Mouse (Mus musculus) B cell, adult 67 days (primary cell): ENCODE data around the gene Hsd11b1. TPM values are rescaled to one million over a fixed set of nuclear protein-coding genes. Genes with fewer than 3 reads are reported as not detected.

Experiments used
- total RNA-seq, 2 experiments: library from RNA; stranded (reverse); gene quantifications; 4 replicates each; pipeline ENCODE4 v1.2.4; 2023

Hsd11b1 gene
- 10 to 100 TPM; 10.4 to 11.3 TPM for total RNA-seq

GRCm38 (mm10) chr1:193263955-193264598 lies at the start of gene Hsd11b1:
Hsd11b1 (minus strand) TSS chr1:193264075.

GRCm38 (mm10) chr1:193272916-193273601 lies 9.2 kb upstream of the Hsd11b1 start, which contains the start of gene G0s2:
G0s2 (minus strand) TSS chr1:193273217.

GRCm38 (mm10) chr1:193207503-193207902 lies 56.4 kb downstream of the Hsd11b1 start, which contains the start of gene Lamb3:
Lamb3 (plus strand) TSS chr1:193207699.

DNA sequence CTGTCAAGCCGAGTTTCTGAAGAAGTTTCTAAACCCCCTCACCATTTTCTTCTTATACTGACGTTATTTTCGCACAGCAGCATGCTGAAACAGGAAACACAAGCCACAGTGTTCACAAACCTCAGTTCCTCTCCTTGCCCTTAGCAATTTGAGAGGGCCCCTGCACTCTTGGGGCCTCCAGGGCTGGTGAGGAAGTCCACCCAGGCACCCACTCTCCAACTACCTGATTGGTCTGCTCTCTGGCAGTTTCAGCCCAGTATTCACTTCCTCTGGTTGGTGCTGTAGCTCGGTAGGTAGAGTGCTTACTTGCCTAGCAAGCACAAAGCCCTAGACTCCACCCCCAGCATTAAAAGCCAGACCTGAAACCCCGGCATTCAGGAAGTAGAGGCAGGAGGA lies 62.5 kb downstream of the Hsd11b1 start, which contains the start of gene Traf3ip3:
Gene Traf3ip3 (minus strand): TSS at position 321 of the 396 bp plus-strand sequence.

Other genes starting within 250 kb of the Hsd11b1 start
- not detected for gene Syt14, start 228.3 kb downstream of the Hsd11b1 start, total RNA-seq
- gene Diexf, start 133.8 kb downstream of the Hsd11b1 start, total RNA-seq = 10 to 100 TPM; 50.6 to 76.1 TPM
- gene Irf6, start 111.0 kb downstream of the Hsd11b1 start, total RNA-seq = under 1 TPM in 1 of 2 experiments, not detected in 1; 0.17 TPM
- gene A130010J15Rik, start 96.0 kb downstream of the Hsd11b1 start, total RNA-seq = 1 to 10 TPM; 3.3 TPM
- 100 to 1,000 TPM; 433 to 523 TPM for gene Traf3ip3, start 62.4 kb downstream of the Hsd11b1 start, total RNA-seq
- gene Lamb3, start 56.4 kb downstream of the Hsd11b1 start, total RNA-seq = 10 to 100 TPM; 32.4 to 33.6 TPM
- not detected for gene G0s2, start 9.1 kb upstream of the Hsd11b1 start, total RNA-seq
- gene Camk1g, start 106.2 kb upstream of the Hsd11b1 start, total RNA-seq = under 1 TPM in 1 of 2 experiments, not detected in 1; 0.20 TPM